Mouse (Mus musculus) E14TG2a.4 (cell line): ENCODE results near the gene Inafm2.

Source experiments
- CTCF ChIP-seq: conservative IDR thresholded peaks from 2 replicates; pipeline ENCODE4 v1.5.1; 2014; ENCODE audit warnings: low read length
- NANOG ChIP-seq: IDR thresholded peaks from 2 replicates; pipeline ENCODE4 v1.6.1; 2014; ENCODE audit warnings: borderline replicate concordance, low read length, mixed read lengths
- POU5F1 ChIP-seq: IDR thresholded peaks from 2 replicates; pipeline ENCODE4 v1.6.1; 2014; ENCODE audit warnings: low read length, borderline replicate concordance

DNA sequence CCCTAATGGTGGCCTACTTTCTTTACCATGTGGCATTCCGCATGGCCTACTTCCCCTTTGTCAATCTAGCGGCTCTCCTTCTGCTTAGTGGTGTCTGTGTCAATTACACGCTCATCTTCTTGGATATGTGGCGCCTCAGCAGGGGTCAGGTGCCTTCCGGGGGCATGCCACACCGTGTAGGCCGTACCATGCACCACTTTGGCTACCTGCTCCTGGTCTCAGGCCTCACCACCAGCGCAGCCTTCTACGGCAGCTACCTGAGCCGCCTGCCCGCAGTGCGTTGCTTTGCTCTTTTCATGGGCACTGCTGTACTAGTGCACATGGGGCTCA lies 44.6 kb downstream of the Inafm2 start:
- no peak for TF ChIP-seq CTCF
- TF ChIP-seq NANOG, result no peak
- 0 out of 2 replicates have a peak, but pooled peaks have one; percentile 4 for TF ChIP-seq POU5F1
